Mouse (Mus musculus) T-helper 2 cell (primary cell): ENCODE measurements around the gene Zbtb17.

Source experiments
- in situ Hi-C: fragments of 300-600 bp; cut with MboI, MseI; formaldehyde crosslinking; loops from one replicate; pipeline ENCODE4 v1.15.1; 2025; ENCODE audit warnings: high pct_unique_total_duplicates

The Zbtb17 gene

GRCm38 (mm10) chr4:141425484-141426479 lies 18.7 kb upstream of the Zbtb17 start:
- in situ Hi-C loops, result loop anchor here (10.0 kb wide), 1 partner anchor 721 kb away; the partner anchor contains the start of gene Rcc2

- in situ Hi-C loops, result loop anchor here (10.0 kb wide), 1 partner anchor 722 kb away; the partner anchor contains the start of gene Rcc2
These were observed 17.4 kb upstream of the Zbtb17 start for GRCm38 (mm10) chr4:141426796-141427745.

GRCm38 (mm10) chr4:141427921-141428320 lies 16.5 kb upstream of the Zbtb17 start:
- in situ Hi-C loops, result loop anchor here (10.0 kb wide), 1 partner anchor 723 kb away; the partner anchor contains the start of gene Rcc2

GRCm38 (mm10) chr4:141429381-141429780 lies 15.1 kb upstream of the Zbtb17 start:
- in situ Hi-C loops, result loop anchor here (10.0 kb wide), 1 partner anchor 725 kb away; the partner anchor contains the start of gene Rcc2

GRCm38 (mm10) chr4:141429847-141430246 lies 14.6 kb upstream of the Zbtb17 start:
- in situ Hi-C loops, result loop anchor here (10.0 kb wide), 1 partner anchor 725 kb away; the partner anchor contains the start of gene Rcc2

DNA sequence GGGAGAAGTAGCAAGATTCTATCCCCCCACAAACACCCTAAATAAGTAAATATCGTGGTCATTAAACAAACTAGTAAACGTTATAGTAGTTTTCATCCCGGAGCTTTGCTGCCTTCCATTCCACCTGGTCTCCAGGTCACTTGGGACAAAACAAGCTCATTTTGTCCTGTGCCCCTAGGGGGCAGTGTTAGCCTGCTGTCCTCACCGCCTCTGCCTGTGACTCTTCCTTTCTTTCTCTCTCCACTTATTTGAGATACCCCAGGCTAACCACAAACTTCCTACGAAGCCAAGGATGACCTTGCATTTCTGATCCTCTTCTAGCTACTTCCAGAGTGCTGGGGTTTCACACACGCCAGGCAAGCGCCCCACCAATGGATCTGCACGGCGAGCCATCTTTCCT lies 13.5 kb upstream of the Zbtb17 start:
- in situ Hi-C loops, result no loop called here

GRCm38 (mm10) chr4:141432666-141433065 lies 11.8 kb upstream of the Zbtb17 start:
- in situ Hi-C loops, result no loop called here

- in situ Hi-C loops, result no loop called here
These were observed 11.3 kb upstream of the Zbtb17 start for GRCm38 (mm10) chr4:141433191-141433590.

DNA sequence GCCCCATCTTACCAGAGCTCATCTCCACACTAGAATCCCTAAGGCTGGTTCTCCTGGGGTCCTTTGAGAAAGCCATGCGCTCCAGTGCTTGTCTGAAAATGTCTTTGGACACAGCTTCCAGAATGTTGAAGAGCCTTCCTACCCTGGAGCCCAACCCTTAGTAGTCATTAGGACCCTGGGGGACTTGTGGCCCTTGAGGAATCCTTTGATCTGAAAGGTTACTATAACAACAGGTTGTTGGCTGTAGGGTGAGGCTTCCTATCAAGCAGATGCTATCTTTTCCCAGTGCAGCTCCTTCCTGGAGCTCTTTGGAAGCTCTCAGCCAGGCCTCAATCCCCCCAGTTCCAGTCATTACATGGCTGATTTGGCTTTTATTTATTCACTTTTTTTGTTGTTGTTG lies 8.5 kb upstream of the Zbtb17 start, which contains the start of gene Srarp:
Gene Srarp (minus strand): TSS at position 132 of the 400 bp plus-strand sequence.
- in situ Hi-C loops, result no loop called here

DNA sequence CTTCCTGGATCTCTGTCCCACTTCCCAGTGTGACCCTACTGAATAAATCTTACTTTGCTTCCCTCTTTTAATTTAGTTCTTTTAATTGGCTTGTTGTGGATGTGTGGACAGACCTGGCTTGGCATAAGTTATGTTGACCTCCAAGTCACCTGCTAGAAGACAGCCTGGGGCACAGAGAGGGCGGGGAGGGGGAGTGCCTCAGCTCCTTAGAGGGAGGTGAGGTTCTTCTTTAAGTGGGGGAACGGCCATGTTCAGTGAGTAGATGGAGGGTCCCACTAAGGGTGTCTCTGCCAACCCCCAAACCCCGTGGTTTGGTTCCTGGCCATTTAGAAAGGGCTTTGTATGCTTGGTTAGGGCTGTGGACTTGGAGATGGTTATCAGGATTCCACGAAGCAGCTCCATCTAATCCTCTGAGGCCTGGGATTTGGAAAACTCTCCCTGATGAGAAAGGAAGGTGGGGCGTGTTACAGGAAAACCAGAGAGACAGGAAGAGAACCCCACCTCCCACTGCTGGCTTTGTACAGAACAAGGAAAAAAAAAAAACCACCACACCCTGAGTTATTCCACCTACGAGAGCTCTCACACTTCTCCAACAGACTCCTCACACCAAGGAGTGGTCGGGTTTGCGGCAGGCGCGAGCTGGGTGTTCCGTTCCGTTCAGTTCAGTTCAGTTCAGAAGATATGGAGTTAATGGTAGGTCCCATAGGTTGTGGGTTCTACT lies 5.2 kb upstream of the Zbtb17 start:
- in situ Hi-C loops, result no loop called here

DNA sequence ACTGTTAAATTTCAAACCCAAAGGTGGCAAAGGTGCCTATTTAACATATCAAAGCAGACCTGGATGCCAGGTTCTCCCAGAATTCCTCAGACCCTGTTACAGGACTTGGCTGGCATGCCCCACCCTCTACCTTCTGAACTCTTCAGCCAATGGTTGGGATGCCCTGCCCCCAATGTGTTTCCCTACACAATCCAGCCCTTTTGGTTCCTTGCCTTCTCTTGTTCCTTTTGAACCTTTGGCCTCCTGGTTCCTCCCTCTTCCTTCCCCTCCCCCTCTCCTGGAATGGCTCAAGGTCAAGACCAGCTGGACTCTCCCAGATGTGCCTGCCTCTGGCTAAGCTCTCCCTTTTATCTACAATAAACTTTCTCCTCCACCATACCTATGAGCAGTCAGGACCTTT lies 3.6 kb upstream of the Zbtb17 start:
- in situ Hi-C loops, result no loop called here

- in situ Hi-C loops, result no loop called here
These were observed 619 bp upstream of the Zbtb17 start for GRCm38 (mm10) chr4:141443641-141444429.

GRCm38 (mm10) chr4:141445328-141445720 lies 870 bp downstream of the Zbtb17 start:
- in situ Hi-C loops, result loop anchor here (5.0 kb wide), 1 partner anchor 33 kb away; no protein-coding TSS in a partner anchor

DNA sequence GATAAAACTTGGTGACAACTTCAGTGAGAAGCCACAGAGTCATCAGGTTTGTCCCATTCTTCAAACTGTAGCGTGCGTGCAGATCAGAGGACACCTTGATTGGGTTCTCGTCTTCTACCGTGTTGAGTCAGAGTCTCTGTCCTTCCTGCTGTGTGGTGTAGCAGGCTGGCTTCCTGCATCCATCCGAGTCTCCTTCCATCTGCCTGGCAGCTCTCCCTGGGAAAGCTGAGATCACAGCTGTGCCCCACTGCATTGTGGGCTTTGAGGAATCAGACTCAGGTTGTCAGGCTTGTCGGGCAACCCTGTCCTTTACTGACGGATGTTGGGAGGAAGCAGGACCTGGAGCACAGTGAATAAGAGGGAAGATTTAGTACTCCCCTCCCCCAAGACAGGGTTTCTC lies 1.8 kb downstream of the Zbtb17 start:
- in situ Hi-C loops, result loop anchor here (5.0 kb wide), 1 partner anchor 34 kb away; no protein-coding TSS in a partner anchor

- in situ Hi-C loops, result no loop called here
These were observed 6.8 kb downstream of the Zbtb17 start for GRCm38 (mm10) chr4:141451251-141451650.

DNA sequence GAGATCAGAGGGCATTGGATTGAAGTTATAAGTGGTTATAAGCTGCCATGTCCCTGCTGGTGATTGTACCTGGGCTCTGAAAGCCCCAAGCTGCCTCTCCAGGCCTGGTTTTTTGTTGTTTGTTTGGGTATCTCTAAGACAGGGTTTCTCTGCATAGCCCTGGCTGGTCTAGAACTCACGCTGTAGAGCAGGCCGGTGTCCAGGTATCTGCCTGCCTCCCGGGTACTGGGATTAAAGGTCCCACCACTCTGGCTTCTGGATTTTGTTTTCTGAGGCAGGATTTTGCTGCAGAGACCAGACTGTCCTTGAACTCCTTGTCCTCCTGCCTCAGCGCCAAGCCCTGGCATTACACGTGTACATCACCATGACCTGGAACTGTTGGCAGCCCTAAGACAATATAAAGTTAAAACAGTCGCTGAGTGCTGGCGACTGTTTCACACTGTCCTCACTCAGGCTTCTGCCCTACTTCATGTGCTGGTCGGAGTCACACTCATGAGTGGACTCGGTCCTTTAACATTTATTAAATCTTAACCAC lies 7.5 kb downstream of the Zbtb17 start:
- in situ Hi-C loops, result no loop called here

DNA sequence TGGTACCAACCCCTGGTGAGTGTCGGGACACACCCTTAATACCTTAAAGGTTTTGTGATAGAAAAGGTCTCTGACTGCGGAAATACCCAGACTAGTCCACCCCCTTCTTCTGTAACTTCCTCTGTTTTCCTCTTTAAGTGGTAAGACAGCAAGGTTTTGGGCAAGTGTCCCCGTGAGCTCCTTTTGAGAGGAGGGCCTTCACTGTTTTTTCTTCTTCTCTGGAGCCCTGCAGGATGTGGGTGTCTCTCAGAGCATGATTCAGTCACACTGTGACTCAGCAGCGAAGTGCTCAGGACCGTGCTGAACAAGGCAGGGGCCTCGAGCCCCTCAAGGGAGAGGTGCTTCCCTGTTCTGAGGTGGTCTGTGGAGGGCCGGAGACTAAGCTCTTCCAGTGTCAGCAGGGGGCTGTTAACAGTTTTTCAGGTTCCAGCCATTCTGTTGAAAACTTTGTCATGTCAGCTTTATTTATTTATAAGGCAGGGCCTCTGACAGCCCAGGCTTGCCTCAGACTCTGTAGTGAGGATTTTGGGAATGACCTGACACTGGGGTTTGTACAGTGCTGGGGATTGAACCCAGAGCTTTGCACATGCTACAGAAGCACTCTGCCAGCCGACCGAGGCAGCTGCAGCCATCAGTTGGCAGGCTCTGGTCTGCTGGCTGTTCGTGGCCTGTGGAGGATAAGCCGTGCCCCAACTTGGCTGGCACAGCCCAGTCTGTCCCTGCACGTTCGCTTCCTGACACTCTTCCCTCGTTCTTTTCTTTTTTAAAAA lies 10.3 kb downstream of the Zbtb17 start:
- in situ Hi-C loops, result no loop called here

DNA sequence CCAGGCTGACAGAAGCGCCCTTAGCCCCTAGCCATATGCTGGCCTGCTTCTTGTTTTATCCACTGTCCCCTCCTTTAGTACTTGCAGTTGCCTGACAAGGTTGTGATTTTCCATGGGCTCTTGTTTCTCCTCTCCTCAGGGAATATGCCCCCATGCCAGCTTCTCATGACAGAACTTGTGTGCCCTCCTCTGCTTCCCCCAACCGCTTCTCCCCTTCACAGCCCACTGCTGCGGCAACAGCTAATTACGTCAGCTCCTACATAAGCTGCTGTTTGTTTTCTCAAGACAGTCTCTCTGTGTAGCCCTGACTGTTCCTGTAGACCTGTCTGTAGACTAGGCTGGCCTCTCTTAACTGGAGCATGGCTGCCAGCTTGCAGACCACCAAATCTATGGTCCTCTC lies 11.1 kb downstream of the Zbtb17 start:
- in situ Hi-C loops, result no loop called here
